Mouse (Mus musculus) gastrocnemius, postnatal 25 days (tissue): ENCODE measurements at regions not wholly inside any gene's neighbourhood (a gene's known extent, or its start where the extent isn't known, plus 50 kb on each side); places are given as distances from the start of the nearest gene placed in this dataset.
"Not testable (repeated sequence)": the region's sequence is repeated elsewhere in the genome, so short reads cannot be mapped to it uniquely, and the experiment has no call there.

Source experiments
- DNase-seq: peaks from one replicate; pipeline ENCODE4 v3.0.0; 2022

DNA sequence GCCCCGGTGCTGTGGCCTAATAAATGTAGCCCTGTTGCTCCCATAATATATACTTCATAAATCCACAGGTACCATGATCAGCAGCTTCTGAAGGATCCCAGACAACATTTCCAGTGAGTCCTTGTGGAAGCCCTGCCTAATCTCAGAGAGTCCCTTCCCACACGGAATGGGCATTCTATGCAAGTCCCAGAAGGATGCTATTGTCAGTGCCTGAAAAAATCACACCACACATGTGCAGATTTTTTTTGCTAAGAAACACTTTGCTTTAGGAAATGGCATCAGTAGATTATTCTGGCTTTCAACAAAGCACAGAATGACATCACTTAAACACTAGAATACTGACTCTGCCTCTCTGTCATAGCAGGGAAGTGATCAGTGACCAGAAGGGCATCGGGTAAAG, 456.6 kb upstream of the Cdh5 start:
- DNase-seq = no peak

DNA sequence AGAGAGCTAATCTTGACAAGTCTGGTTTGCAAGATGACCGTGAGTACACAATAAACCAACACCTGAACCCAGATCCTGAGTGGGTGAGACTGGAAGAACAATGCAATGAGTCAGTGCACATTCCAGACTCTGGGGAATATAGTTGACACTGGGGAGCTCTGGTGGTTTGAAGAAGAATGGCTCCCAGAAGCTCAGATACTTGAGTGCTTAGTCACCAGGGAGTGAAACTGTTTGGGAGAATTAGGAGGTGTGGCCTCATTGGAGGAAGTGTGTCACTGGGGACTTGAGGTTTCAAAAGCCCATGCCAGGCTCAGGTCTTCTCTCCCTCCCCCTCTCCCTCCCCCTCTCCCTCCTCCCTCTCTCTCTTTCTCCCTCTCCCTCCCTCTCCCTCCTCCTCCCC, 436.6 kb upstream of the Cdh5 start:
- no peak for DNase-seq

GRCm38 (mm10) chr8:103686233-103686632, 415.2 kb upstream of the Cdh5 start:
- not testable (repeated sequence) for DNase-seq

DNA sequence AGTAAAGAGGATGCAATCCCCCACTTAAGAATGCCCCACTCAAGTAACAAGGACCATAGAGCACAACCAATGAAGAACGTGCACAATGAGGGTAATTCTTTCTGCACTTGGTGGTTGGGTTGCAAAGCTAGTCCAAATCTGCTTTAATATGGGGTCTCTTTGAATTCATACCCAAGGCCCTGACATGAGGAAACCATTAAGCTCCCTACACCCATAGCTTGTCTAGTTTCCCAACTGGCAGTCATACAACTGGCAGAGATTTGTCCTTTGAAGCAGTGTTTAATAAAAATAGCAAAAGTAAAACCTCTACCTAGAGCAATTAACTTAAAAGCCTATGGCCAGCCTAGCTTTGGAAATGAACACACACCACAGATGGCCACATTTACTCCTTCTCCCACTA, 411.0 kb upstream of the Cdh5 start:
- DNase-seq = no peak

GRCm38 (mm10) chr8:103693531-103693930, 407.9 kb upstream of the Cdh5 start:
- no peak for DNase-seq

DNA sequence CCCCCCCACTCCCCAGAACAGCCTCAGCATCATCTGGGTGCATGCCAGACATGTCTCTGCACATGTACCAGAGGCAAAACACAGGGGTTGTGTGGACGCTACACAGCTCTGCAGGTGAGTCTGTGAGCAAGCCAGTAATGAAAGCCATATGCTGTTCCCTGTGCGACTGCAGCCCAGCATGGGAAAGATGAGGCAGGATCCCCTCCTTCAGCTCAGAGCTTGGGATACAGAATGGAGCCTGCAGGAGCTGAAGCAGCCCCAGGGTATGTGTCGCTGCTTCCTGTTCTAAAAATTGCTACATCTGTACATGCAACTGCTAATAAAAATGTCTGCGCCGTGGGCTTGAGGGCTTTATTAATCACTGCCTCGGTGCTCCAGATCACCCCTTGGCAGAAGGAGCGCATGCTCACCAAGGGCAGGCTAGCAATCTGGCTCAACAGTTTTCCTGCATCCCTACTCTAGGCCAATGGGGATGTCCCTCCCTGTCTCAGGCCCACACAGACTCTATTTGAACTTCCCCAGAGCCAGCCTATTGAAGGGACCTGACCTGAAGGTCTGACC, 407.0 kb upstream of the Cdh5 start:
- DNase-seq = no peak

GRCm38 (mm10) chr8:103699016-103699520, 402.4 kb upstream of the Cdh5 start:
- DNase-seq = no peak

DNA sequence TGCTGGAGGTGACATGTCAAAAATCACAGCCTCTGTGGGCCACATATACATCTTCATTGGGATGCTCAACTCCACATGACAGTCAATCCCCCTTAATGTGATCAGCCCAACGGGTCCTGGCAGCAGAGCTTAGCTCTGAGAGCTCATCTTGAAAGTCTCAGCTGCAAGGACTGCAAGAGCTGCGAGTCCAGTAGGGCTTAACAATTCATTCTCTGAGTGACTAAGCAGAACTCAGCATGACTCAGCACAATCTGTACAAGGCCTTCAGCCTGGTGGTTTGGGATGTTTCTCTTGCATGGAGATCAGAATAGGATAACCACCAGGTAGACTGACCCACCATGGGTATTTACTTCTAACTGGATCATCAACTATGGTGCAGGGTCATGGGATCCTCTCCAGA, 399.2 kb upstream of the Cdh5 start:
- no peak for DNase-seq

- DNase-seq = no peak
These were observed 395.3 kb upstream of the Cdh5 start for GRCm38 (mm10) chr8:103706084-103706483.

GRCm38 (mm10) chr8:103710871-103711270, 390.6 kb upstream of the Cdh5 start:
- DNase-seq = not testable (repeated sequence)

DNA sequence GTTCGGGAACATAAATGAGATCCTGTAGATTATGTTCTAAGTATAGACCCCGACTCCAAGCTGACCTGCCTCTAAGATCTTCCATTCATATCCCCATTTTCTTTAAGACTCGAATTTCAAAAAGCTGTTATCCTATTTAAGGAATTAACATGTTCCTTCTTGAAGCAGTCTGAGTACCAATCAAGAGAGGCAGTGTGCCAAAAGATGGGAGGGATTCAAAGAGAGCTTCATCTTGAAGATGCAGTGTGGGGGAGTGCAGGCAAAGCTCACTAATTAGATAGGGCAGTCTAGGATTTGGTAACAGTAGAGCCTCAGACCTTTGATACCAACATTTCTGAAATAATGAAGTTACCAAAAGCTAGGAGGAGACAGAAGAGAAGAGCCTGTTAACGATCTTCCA, 383.7 kb upstream of the Cdh5 start:
- DNase-seq = no peak

GRCm38 (mm10) chr8:103733466-103733865, 368.0 kb upstream of the Cdh5 start:
- DNase-seq = no peak

GRCm38 (mm10) chr8:103738330-103738729, 363.1 kb upstream of the Cdh5 start:
- no peak for DNase-seq

- DNase-seq = no peak
These were observed 360.0 kb upstream of the Cdh5 start for GRCm38 (mm10) chr8:103741395-103741794.

DNA sequence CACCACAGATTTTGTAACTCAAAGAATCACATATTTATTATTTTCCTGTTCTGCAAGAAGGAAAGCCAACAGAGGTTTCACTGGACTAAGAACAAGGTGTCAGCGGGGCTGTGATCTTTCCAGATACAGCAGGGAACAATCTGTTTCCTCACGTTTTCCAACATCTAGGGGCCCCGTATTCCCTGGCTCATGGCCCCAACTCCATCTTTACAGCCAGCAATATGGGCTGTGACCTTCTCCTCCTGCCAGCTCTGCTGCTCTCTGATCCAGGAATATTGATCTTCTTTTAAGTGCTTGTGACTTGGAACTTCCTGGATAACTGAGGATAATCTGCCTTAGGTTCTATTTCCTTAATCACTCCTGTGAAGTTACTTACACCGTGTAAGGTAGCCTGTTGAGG, 352.7 kb upstream of the Cdh5 start:
- no peak for DNase-seq

DNA sequence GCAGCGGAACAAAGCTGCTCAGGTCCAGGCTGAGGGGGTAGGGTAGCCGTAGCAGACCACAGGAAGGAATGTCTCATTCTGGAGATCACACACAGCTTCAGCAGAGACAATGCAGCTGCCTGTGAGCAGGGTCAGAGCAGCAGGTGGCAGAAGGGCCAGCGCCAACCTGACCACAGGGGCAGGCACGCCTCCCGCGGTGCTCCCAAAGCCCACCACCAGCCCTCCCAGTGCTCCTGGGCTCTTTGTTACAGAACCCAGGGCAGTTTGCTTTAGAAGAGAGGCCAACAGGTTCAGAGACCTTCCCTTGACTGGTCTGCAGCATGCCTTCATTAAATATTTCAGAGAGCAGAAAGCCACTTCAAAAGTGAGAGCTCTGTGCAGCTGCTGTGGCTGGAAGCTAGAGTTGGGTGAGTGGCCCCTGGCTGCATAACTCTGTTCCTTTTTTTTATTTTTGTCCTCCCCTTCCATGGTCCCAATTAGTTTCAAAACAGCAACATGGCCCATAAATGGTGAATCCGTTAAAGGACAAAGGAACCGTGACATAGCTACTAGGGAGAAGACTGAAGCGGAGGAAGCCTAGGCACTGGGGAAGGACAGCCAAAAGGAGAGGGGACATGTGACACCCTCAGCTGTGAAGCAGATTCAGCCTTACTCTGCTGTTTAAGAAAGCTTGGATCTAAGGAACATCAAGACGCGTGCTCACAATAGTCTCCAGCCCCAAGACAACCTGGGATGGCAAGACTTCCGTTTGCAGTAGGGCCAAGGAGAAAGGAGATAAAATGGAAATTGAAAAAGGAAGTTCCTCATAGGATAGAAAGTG, 350.9 kb upstream of the Cdh5 start:
- no peak for DNase-seq

GRCm38 (mm10) chr8:103751161-103751560, 350.3 kb upstream of the Cdh5 start:
- DNase-seq = no peak

DNA sequence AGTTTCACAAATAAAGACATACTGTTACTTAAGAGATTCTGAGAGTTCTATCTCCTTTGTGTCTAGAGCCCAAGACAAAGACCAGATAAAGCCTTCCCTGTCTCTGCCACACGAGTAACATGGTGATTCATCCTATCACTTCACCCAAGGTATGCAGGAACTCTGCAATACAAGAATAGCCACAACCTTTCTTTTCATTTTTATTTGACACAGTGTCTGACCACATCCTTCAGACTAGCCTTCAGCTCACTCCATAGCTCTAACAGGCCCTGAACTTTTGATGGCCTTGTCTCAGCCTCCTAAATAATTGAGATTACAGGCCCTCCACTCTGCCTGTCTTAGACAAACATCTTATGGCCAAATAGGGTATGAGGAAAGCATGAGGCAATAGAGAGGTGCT, 337.6 kb upstream of the Cdh5 start:
- no peak for DNase-seq

DNA sequence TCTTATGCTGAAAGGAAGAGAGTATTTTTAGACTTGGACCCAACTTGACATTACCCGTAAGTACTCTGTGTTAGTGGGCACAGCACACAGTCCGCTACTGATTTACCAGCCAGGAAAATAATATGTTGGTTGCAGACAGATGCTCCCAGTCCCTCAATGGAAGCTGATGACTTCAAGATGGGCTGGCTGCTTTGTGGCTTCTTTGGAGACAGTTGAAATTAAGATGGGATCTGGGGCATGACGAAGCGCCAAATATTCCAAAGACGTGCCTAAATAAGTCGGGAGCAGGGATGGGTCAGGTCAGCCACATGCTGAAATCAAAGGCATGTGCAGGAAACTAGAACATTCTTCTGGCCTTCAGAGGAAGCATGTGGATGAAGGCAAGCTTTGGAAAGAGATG, 321.8 kb upstream of the Cdh5 start:
- no peak for DNase-seq

DNA sequence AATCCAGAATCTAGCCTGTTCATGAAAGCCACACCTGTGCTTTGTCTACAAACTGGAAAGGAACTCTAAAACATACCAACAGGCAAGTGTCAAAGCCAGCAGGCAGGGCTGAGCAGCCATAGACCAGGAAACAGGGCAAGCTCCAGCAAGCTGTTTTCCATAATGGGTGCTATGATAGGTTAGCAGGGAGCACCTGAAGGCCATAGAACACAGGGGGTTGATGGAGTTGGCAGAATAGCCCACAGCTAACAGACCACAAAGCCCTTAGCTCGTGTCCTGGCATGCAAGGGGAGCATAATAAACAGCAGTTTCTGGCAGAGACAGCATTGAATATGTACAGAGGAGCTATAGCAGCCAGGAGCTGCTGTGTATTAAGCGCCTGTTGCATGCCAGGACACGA, 313.1 kb upstream of the Cdh5 start:
- no peak for DNase-seq

DNA sequence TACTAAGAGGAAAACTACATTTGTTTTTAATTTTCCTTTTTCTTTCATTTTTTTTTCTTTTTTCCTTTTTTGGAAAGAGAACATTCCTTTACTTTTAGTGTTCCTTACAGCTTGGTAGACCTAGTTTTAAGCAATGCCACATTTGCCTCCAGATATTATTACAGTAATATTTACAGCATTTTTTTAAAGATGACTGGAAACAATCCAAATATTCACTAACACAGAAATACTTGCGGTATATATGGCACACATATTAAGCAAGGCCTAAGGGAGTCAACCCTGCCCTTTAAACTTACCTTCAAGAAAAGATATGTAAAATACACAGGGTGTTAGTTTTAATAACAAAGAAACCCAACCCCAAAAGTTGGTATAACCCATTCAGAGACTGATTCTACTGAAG, 308.1 kb upstream of the Cdh5 start:
- no peak for DNase-seq

DNA sequence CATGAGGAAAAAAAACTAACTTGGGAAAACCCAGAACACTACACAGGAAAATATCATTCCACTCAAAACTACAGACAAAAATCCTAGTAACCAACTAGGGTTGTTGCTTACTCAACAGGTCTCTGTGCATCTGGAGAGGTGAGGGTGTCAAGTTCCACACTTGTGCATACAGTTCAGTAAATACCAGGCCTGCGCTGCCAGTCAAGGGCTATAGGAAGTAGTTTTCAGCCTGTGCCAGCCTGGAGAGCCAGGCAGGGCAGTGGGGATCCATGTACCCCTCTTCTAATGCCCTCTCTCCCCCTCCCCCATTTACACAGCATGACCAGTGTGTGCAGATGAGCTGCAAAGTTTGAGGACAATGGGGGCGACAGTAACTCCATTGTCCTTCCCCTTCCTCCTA, 302.8 kb upstream of the Cdh5 start:
- not testable (repeated sequence) for DNase-seq

- DNase-seq = no peak
These were observed 293.3 kb upstream of the Cdh5 start for GRCm38 (mm10) chr8:103808171-103808570.

GRCm38 (mm10) chr8:103808580-103808979, 292.8 kb upstream of the Cdh5 start:
- DNase-seq = no peak
